Mouse (Mus musculus): ENCODE results near the gene Agap2.

Gene Agap2

DNA sequence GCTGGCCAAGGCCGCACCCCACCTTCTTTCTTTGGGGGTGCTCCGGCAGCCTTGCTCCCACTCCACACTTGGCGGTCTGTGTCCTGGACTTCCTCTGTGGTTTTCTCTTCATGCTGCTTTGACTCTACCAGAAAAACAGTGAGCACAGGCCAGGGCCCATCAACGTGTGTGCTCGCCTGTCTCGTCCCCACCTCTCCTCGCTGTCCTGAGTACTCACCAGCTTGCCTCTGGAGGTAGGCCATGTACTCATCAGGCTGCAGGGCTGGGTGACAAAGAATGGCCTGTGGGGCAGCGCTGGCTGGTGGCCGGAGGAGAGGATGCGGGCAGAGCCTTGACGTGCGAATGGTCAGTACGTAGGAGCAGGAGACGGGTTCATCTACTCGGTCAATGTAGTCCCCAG is 24.8 kb downstream of the Agap2 start:
- in situ Hi-C loops (cut with MboI; ENCODE audit: low sequenced_read_pairs), result no loop called here

DNA sequence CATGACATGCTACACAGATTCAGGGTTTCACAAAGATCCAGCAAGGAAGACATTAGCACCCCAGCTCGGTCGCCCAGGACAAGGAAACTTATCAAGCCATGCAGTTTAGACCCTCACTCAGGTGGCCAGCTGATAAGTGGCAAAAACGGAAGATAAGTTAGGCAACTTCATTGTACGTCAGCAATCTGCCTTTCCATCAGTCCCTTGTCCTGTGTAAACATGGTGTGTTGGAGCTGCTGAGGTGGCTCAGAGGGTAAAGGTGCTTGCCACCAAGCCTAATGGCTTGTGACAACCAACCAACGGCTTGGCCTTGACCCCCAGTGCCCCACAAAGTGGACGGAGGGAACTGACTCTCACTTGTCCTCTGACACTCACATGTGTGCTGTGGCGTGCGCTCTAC is 25.3 kb downstream of the Agap2 start:
- in situ Hi-C loops (cut with MboI; ENCODE audit: low sequenced_read_pairs), result no loop called here

- in situ Hi-C loops (cut with MboI; ENCODE audit: low sequenced_read_pairs), result no loop called here
These were observed 26.1 kb downstream of the Agap2 start for GRCm38 (mm10) chr10:127101151-127101550.

DNA sequence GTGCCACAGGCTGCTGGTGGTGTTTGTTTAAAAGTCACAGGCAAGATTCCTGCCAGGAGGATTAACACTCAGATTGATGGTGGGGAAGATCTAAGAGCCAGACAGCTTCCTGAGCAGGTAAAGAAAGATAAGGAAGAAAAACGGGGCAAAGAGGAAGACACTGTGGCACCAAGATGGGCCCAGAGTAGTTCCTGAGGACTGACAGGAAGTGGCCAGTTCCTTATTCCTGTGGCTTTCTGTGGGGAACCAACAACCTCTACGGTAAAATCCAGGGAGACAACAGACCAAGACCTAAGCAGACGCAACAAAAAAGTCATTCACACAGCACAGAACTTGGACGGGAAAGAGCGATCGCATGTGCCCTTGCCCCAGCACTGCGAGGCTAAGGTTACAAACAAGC is 28.5 kb downstream of the Agap2 start:
- in situ Hi-C loops (cut with MboI; ENCODE audit: low sequenced_read_pairs), result no loop called here

GRCm38 (mm10) chr10:127107563-127108261 is 32.6 kb downstream of the Agap2 start:
- in situ Hi-C loops (cut with MboI; ENCODE audit: low sequenced_read_pairs), result no loop called here

DNA sequence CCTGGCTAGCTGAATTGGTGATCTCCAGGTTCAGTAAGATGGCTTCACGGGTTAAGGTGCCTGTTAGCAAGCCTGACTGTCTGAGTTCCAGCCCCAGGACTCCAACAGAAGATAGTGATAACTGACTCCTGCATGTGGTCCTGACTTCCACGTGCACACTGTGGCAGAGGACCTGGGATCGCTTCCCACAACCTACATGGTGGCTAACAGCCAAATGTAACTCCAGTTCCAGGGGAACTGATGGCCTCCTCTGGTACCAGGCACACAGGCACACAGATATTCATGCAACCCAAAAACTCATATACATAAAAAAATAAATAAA is 33.1 kb downstream of the Agap2 start:
- in situ Hi-C loops (cut with MboI; ENCODE audit: low sequenced_read_pairs), result no loop called here

DNA sequence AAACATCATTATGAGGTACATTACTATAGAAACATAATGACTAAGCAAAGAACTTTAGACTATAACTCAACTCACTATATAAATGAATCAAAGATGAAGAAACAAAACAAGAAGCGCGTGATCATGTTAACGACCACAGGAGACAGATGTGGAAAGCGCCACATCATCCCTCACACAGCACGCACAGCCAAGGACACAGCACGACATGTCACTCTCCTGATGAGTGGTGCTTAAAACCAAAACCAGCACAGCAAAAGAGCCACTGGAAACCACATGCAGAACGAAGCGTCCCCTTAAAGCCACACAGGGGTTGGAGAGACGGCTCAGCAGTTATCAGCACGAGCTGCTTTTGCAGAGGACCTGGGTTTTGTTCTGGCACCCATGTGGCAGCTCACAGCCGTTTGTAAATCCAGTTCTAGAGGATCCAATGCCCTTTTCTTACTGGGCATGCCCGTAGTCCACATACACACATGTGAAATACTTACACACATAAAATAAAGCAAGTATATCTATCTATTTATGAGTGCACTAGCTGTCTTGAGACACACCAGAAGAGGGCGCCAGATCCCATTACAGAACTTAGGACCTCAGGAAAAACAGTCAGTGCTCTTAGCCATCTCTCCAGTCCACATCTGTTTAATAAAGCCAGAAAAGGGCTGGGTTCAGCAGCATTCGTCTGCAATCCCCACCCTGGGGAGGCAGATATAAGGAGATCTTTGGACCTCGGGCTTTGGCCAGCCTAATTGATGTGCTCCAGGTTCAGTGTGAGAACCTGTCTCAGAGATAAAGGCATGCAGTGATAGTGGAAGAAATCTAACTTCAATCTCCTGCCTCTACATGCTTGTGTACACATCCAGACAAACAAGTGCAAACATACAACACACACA is 36.2 kb downstream of the Agap2 start:
- in situ Hi-C loops (cut with MboI; ENCODE audit: low sequenced_read_pairs), result no loop called here

DNA sequence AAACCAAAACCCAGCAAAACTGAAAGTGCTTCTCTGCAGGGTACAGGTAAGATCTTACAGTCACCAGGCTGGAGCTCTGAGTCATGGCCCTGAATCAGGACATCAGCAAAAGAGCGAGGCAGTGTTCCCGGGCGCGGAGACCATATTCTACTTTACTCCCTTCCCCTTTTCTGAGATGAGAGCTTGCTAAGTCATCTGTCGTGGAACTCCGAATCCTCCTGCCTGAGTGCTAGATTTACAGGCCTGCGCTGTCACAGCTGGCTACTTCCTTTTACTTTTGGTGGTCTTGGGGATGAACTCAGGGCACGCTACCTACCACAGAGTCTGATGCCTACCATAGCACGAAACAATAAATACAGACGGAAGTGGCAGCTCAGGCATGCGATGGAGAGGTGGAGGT is 39.3 kb downstream of the Agap2 start:
- in situ Hi-C loops (cut with MboI; ENCODE audit: low sequenced_read_pairs), result no loop called here

DNA sequence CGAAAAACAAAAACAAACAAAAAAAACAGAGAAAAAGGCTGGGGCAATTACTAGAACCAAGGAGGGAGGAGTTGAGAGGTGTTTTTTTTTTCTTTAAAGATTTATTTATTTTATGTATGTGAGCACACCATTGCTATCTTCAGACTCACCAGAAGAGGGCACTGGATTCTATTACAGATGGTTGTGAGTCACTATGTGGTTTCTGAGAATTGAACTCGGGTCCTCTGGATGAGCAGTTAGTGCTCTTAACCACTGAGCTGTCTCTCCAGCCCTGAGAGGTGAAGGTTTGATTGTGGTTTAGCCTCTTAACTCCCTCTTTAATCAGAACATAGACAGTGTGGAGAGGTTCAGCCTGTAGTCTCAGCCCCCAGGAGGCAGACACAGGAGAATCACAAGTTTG is 40.0 kb downstream of the Agap2 start:
- in situ Hi-C loops (cut with MboI; ENCODE audit: low sequenced_read_pairs), result no loop called here

- in situ Hi-C loops (cut with MboI; ENCODE audit: low sequenced_read_pairs), result no loop called here
These were observed 43.4 kb downstream of the Agap2 start for GRCm38 (mm10) chr10:127118470-127118869.

DNA sequence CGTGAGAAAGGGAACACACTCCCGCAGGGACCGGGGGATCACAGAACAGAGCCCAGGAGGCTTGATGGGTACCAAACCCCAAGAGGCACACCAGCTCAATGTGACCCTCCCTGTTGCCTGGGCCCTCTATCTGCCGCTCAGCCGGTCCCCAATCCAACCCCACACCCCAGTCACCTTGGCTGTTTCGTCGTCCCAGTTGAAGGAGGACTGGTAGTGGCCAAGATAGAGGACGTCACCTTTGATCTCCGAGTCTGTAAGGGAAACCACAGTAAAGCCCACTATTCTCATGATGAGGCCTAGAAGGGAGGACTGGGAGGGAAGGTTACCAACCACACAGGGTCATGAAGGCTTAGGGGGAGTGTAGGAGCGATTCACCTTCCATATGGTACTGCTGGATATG is 44.1 kb downstream of the Agap2 start:
- in situ Hi-C loops (cut with MboI; ENCODE audit: low sequenced_read_pairs), result no loop called here

GRCm38 (mm10) chr10:127120301-127121065 is 45.4 kb downstream of the Agap2 start:
- in situ Hi-C loops (cut with MboI; ENCODE audit: low sequenced_read_pairs), result no loop called here

DNA sequence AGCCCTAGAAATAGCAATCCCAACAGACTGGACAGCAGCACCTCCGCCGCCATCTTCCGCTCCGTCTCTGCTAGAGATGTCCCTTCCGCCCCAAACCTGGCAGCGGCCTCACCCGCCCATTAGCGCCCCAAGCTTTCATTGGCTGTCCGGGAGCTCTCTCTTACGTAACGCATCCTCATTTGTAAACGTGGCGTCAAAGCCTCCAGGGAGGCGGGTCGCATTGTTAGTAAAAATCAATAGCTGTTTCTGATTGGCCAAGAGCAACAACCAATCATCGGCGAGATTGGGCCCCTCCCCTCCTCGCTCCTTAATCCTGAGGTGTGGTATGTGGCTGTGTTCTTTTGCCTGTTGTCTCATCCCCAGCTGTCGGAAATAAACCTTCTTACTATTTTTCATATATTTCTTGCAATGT is 46.0 kb downstream of the Agap2 start, which contains the start of gene Os9:
Gene Os9, minus strand, starts transcription at position 66 of the 412 bp plus-strand sequence.
- in situ Hi-C loops (cut with MboI; ENCODE audit: low sequenced_read_pairs), result no loop called here

DNA sequence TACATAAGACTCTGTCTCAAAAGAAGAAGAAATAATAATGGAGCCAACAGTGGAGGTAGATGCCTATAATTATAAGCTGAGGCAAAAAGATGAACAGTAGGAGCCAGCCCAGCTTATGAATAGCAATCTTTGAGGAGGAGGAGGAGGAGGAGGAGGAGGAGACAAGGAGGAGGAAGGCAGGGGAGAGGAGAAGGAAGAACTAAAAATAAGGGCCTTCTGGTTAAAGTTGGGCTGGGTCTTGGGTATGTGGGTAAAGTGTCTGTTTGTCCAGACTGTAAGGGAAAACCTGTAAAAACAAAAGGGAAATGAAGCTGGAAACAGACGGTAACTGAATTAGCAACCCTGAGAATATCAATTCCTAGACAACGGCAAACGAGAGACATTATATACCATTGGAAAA is 46.9 kb downstream of the Agap2 start:
- in situ Hi-C loops (cut with MboI; ENCODE audit: low sequenced_read_pairs), result no loop called here

GRCm38 (mm10) chr10:127122784-127123435 is 47.8 kb downstream of the Agap2 start:
- in situ Hi-C loops (cut with MboI; ENCODE audit: low sequenced_read_pairs), result no loop called here

GRCm38 (mm10) chr10:127123436-127123805 is 48.3 kb downstream of the Agap2 start:
- in situ Hi-C loops (cut with MboI; ENCODE audit: low sequenced_read_pairs), result no loop called here

- in situ Hi-C loops (cut with MboI; ENCODE audit: low sequenced_read_pairs), result no loop called here
These were observed 50.3 kb downstream of the Agap2 start for GRCm38 (mm10) chr10:127125210-127126001.

DNA sequence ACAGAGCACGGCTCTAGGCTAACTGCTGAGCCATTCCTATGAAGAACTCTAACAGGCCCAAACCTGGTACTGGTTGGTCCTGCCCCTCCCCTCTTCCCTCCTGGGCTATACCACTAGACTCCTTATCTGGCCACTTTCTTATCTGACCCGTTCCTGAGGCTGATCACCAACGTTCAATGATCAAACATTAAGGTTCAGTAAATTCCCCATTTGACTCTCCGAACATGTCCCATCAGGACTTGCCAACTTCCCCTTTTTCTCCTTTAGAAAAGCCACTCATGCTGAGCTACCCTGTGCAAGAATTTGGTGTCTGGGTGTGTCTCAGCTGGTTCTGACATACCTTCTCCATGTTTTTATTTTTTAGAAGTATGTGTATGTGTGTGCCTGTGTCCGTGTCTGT is 51.5 kb downstream of the Agap2 start:
- in situ Hi-C loops (cut with MboI; ENCODE audit: low sequenced_read_pairs), result no loop called here

DNA sequence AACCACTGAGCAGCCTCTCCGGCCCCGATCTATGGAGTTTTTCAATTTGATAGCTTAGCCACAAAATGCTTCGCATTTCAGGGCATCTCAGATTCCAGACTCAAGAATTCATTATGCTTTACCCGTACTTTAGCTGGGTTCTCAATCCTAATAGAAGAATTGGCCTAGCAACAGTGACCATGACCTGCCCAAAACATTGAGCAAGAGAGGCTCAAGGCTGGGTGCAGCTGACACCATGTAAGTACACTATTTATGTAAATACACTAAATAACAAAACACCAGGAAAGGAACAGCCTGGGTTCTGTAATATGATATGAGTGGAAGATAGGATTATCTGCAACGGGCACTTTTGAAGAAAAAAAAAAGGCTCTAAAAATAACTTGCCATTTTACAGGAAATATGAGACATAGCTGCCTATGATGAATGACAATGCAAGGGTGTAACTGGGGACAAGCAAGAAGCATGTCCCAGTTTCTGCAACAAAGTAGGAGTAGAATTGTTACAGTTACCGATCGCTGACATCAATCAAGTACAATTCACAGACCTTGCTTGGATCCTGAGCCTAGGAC is 52.7 kb downstream of the Agap2 start:
- in situ Hi-C loops (cut with MboI; ENCODE audit: low sequenced_read_pairs), result no loop called here

GRCm38 (mm10) chr10:127129431-127129830 is 54.3 kb downstream of the Agap2 start:
- in situ Hi-C loops (cut with MboI; ENCODE audit: low sequenced_read_pairs), result no loop called here
